Mouse (Mus musculus) cerebellum, adult 9-10 months (tissue): Measurements from ENCODE around the gene Cpxm1.
"Not testable (repeated sequence)": the region's sequence is repeated elsewhere in the genome, so short reads cannot be mapped to it uniquely, and the experiment has no call there.

Source experiments
- DNase-seq: peaks from one replicate; pipeline ENCODE4 v3.0.0; 2022

Gene Cpxm1

GRCm38 (mm10) chr2:130400046-130400445 is 2.7 kb upstream of the Cpxm1 start:
- DNase-seq: no peak

- DNase-seq: no peak
Observed at GRCm38 (mm10) chr2:130398091-130398490, 717 bp upstream of the Cpxm1 start.

GRCm38 (mm10) chr2:130395696-130396095 is 1.7 kb downstream of the Cpxm1 start:
- DNase-seq: no peak

- no peak for DNase-seq
Observed at GRCm38 (mm10) chr2:130392836-130393235, 4.5 kb downstream of the Cpxm1 start.

- DNase-seq: no peak
Observed at GRCm38 (mm10) chr2:130390993-130391625, 6.3 kb downstream of the Cpxm1 start.

- no peak for DNase-seq
Observed at GRCm38 (mm10) chr2:130388796-130389195, 8.6 kb downstream of the Cpxm1 start.

GRCm38 (mm10) chr2:130386212-130386611 is 11.2 kb downstream of the Cpxm1 start:
- DNase-seq: no peak

- no peak for DNase-seq
Observed at GRCm38 (mm10) chr2:130383895-130384294, 13.5 kb downstream of the Cpxm1 start.

GRCm38 (mm10) chr2:130383205-130383604 is 14.2 kb downstream of the Cpxm1 start:
- DNase-seq: no peak

- DNase-seq: peak; percentile 31
Observed at GRCm38 (mm10) chr2:130374951-130375350, 22.4 kb downstream of the Cpxm1 start.

GRCm38 (mm10) chr2:130373026-130373425 is 24.3 kb downstream of the Cpxm1 start:
- DNase-seq: not testable (repeated sequence)

- no peak for DNase-seq
Observed at GRCm38 (mm10) chr2:130367386-130367785, 30.0 kb downstream of the Cpxm1 start.

- no peak for DNase-seq
Observed at GRCm38 (mm10) chr2:130365211-130366094, 31.9 kb downstream of the Cpxm1 start.

GRCm38 (mm10) chr2:130362511-130363026 is 34.8 kb downstream of the Cpxm1 start:
- DNase-seq: peak; percentile 6

GRCm38 (mm10) chr2:130358852-130359251 is 38.5 kb downstream of the Cpxm1 start:
- no peak for DNase-seq

- no peak for DNase-seq
Observed at GRCm38 (mm10) chr2:130357551-130357950, 39.8 kb downstream of the Cpxm1 start.

- no peak for DNase-seq
Observed at GRCm38 (mm10) chr2:130353889-130354288, 43.5 kb downstream of the Cpxm1 start.

GRCm38 (mm10) chr2:130353411-130353810 is 44.0 kb downstream of the Cpxm1 start:
- no peak for DNase-seq

GRCm38 (mm10) chr2:130351758-130352339 is 45.5 kb downstream of the Cpxm1 start:
- DNase-seq: no peak

- DNase-seq: no peak
Observed at GRCm38 (mm10) chr2:130350376-130350775, 47.0 kb downstream of the Cpxm1 start.

GRCm38 (mm10) chr2:130341220-130341580 is 56.2 kb downstream of the Cpxm1 start:
- no peak for DNase-seq
